Mouse (Mus musculus) heart, embryonic 16.5 days (tissue): ENCODE results near the gene Hsdl2. TPM values are rescaled to one million over a fixed set of nuclear protein-coding genes. Genes with fewer than 3 reads are reported as not detected.

ENCODE experiments used
- ATAC-seq: fragments of 200-750 bp; cut with Nextera tagmentation; replicated peaks from 2 replicates; pipeline ENCODE4 v1.8.0; 2017; ENCODE audit warnings: moderate number of reproducible peaks; ENCODE audit not compliant: insufficient read depth, low FRiP score; ENCODE audit errors: extremely low read depth
- H3K27ac ChIP-seq: fragments of 300-500 bp; sonication (generic); 2 replicates; pipeline ENCODE4 v1.5.1; 2014; ENCODE audit warnings: mild to moderate bottlenecking, low read length, control low read depth, moderate library complexity
- H3K27me3 ChIP-seq: fragments of 300-500 bp; sonication (generic); 2 replicates; pipeline ENCODE4 v1.6.1; 2014; ENCODE audit warnings: low read length, mixed read lengths; ENCODE audit not compliant: control insufficient read depth, insufficient read depth
- H3K36me3 ChIP-seq: fragments of 300-500 bp; sonication (generic); 2 replicates; pipeline ENCODE4 v1.6.1; 2014; ENCODE audit not compliant: control insufficient read depth, insufficient read depth
- H3K4me1 ChIP-seq: fragments of 300-500 bp; sonication (generic); 2 replicates; pipeline ENCODE4 v1.6.1; 2014; ENCODE audit warnings: low read length, mixed read lengths; ENCODE audit not compliant: control insufficient read depth, insufficient read depth
- H3K4me2 ChIP-seq: fragments of 300-500 bp; sonication (generic); 2 replicates; pipeline ENCODE4 v1.6.1; 2014; ENCODE audit warnings: low read depth, mild to moderate bottlenecking, control low read depth, low read length
- H3K4me3 ChIP-seq: fragments of 300-500 bp; sonication (generic); 2 replicates; pipeline ENCODE4 v1.5.1; 2014; ENCODE audit warnings: mild to moderate bottlenecking, control low read depth, low read length
- H3K9ac ChIP-seq: fragments of 300-500 bp; sonication (generic); 2 replicates; pipeline ENCODE4 v1.6.1; 2014; ENCODE audit warnings: low read length, control low read depth
- H3K9me3 ChIP-seq: fragments of 300-500 bp; sonication (generic); replicated peaks from 2 replicates; pipeline ENCODE4 v1.6.1; 2016; ENCODE audit warnings: low read length; ENCODE audit not compliant: control insufficient read depth
- WGBS: fragments of 180-500 bp; shearing (Covaris S2); extraction: QIAGEN DNeasy Blood & Tissue Kit; methylation state at CpG from one replicate; pipeline ENCODE4 v1.1.7; 2014; 5-methylcytosine and 5-hydroxymethylcytosine counted together
- polyA plus RNA-seq: library from polyadenylated mRNA; unstranded; fragments of >200 nt; fragmentation: Nextera tagmentation; extraction: Ambion mirVana; gene quantifications from 2 replicates; pipeline ENCODE4 v1.2.1, GENCODE M21; 2015

Hsdl2 gene
- polyA plus RNA-seq, result 80.2 and 88.0 TPM in 2 replicates

GRCm38 (mm10) chr4:59581314-59582185 lies at the start of gene Hsdl2:
Hsdl2 (plus strand) TSS chr4:59581563.
- H3K9ac ChIP-seq, result peak within 1 kb of the TSS; percentile 82
- no peaks in the 10 kb centered on the region for H3K27me3 ChIP-seq
- peak within 1 kb of the TSS; percentile 64 for H3K4me3 ChIP-seq
- peak within 1 kb of the TSS; percentile 83 for H3K4me2 ChIP-seq
- H3K9me3 ChIP-seq, result no peaks in the 10 kb centered on the region
- peak within 1 kb of the TSS; percentile 95 for H3K27ac ChIP-seq
- under 1% methylated on average over 61 of the region's 61 CpGs for WGBS
- peaks cover 17% of the 10 kb centered on the region; the same call in 1 of the 2 replicates for H3K4me1 ChIP-seq
- H3K36me3 ChIP-seq, result no peaks in the 10 kb centered on the region
- peak; percentile 96 for ATAC-seq

GRCm38 (mm10) chr4:59533268-59533667 lies 48.1 kb upstream of the Hsdl2 start:
- Histone ChIP-seq H3K36me3 (no peaks in the 10 kb centered on the region), H3K4me1 (peaks cover 6% of the 10 kb centered on the region), H3K27me3 (no peaks in the 10 kb centered on the region), H3K27ac (no peak overlapping the region), H3K9me3 (no peaks in the 10 kb centered on the region), H3K4me3 (no peak overlapping the region), H3K4me2 (no peak overlapping the region), H3K9ac (no peak overlapping the region)
- no peak for ATAC-seq
- WGBS, result 17% methylated on average over 2 of the region's 2 CpGs

- no peak overlapping the region for H3K9ac ChIP-seq
- H3K4me3 ChIP-seq, result no peak overlapping the region
- no peaks in the 10 kb centered on the region for H3K27me3 ChIP-seq
- H3K4me2 ChIP-seq, result no peak overlapping the region
- no peak for ATAC-seq
- no peaks in the 10 kb centered on the region for H3K9me3 ChIP-seq
- no peak overlapping the region for H3K27ac ChIP-seq
- H3K4me1 ChIP-seq, result peaks cover 6% of the 10 kb centered on the region
- H3K36me3 ChIP-seq, result no peaks in the 10 kb centered on the region
Observed at GRCm38 (mm10) chr4:59535624-59536023, 45.7 kb upstream of the Hsdl2 start.

- ATAC-seq, result no peak
- WGBS, result 95% methylated on average over 1 of the region's 1 CpGs
- no peak overlapping the region for H3K27ac ChIP-seq
- no peak overlapping the region for H3K9ac ChIP-seq
- no peaks in the 10 kb centered on the region for H3K9me3 ChIP-seq
- no peaks in the 10 kb centered on the region for H3K27me3 ChIP-seq
- H3K36me3 ChIP-seq, result no peaks in the 10 kb centered on the region
- no peak overlapping the region for H3K4me2 ChIP-seq
- peaks cover 6% of the 10 kb centered on the region for H3K4me1 ChIP-seq
- no peak overlapping the region for H3K4me3 ChIP-seq
Observed at GRCm38 (mm10) chr4:59536281-59536680, 45.1 kb upstream of the Hsdl2 start.

- no peaks in the 10 kb centered on the region for H3K36me3 ChIP-seq
- no peak overlapping the region for H3K4me3 ChIP-seq
- no peak overlapping the region for H3K9ac ChIP-seq
- no peaks in the 10 kb centered on the region for H3K9me3 ChIP-seq
- H3K4me1 ChIP-seq, result peaks cover 18% of the 10 kb centered on the region
- no peaks in the 10 kb centered on the region for H3K27me3 ChIP-seq
- no peak overlapping the region for H3K27ac ChIP-seq
- H3K4me2 ChIP-seq, result no peak overlapping the region
- no peak for ATAC-seq
Observed at GRCm38 (mm10) chr4:59543006-59543405, 38.4 kb upstream of the Hsdl2 start.

GRCm38 (mm10) chr4:59544654-59545053 lies 36.7 kb upstream of the Hsdl2 start:
- no peak overlapping the region for H3K9ac ChIP-seq
- no peak overlapping the region for H3K4me3 ChIP-seq
- H3K9me3 ChIP-seq, result no peaks in the 10 kb centered on the region
- no peak overlapping the region for H3K4me2 ChIP-seq
- H3K27ac ChIP-seq, result no peak overlapping the region
- H3K27me3 ChIP-seq, result no peaks in the 10 kb centered on the region
- no peak for ATAC-seq
- 43% methylated on average over 2 of the region's 2 CpGs for WGBS
- H3K4me1 ChIP-seq, result peaks cover 18% of the 10 kb centered on the region
- no peaks in the 10 kb centered on the region for H3K36me3 ChIP-seq

- Histone ChIP-seq H3K27ac (no peak overlapping the region), H3K27me3 (no peaks in the 10 kb centered on the region), H3K9ac (peak overlapping the region; percentile 21; the same call in 1 of the 2 replicates), H3K4me3 (peak overlapping the region; percentile 29), H3K9me3 (no peaks in the 10 kb centered on the region), H3K4me2 (peak overlapping the region; percentile 40), H3K36me3 (no peaks in the 10 kb centered on the region), H3K4me1 (peaks cover 20% of the 10 kb centered on the region)
- WGBS, result 46% methylated on average over 7 of the region's 7 CpGs
- no peak for ATAC-seq
Observed at GRCm38 (mm10) chr4:59546285-59547071, 34.9 kb upstream of the Hsdl2 start.

- Histone ChIP-seq H3K27me3 (no peaks in the 10 kb centered on the region), H3K9ac (peak overlapping the region; percentile 97), H3K4me1 (peaks cover 20% of the 10 kb centered on the region), H3K9me3 (no peaks in the 10 kb centered on the region), H3K27ac (0 out of 2 replicates have a peak overlapping the region, but pooled peaks have one; percentile 35), H3K4me3 (peak overlapping the region; percentile 98), H3K4me2 (peak overlapping the region; percentile 85), H3K36me3 (no peaks in the 10 kb centered on the region)
- WGBS, result 21% methylated on average over 11 of the region's 11 CpGs
- no peak for ATAC-seq
Observed at GRCm38 (mm10) chr4:59547136-59547889, 34.0 kb upstream of the Hsdl2 start.
